Mouse (Mus musculus) midbrain, postnatal 0 days (tissue): Measurements from ENCODE around the gene Pelo. TPM values are rescaled to one million over a fixed set of nuclear protein-coding genes. Genes with fewer than 3 reads are reported as not detected.
A peak's percentile ranks its signal among the peaks of the same experiment; 100 is the strongest.

Experiments
- ATAC-seq: fragments of 200-750 bp; cut with Nextera tagmentation; 2 replicates; pipeline ENCODE4 v1.8.0; 2017; ENCODE audit warnings: moderate number of reproducible peaks, mild to moderate bottlenecking, moderate TSS enrichment, moderate library complexity; ENCODE audit not compliant: low FRiP score
- DNase-seq: peaks from one replicate; pipeline ENCODE4 v3.0.0-alpha.2; 2015; ENCODE audit warnings: low spot score
- H3K27ac ChIP-seq: fragments of 300-500 bp; sonication (generic); 2 replicates; pipeline ENCODE4 v1.5.1; 2014; ENCODE audit warnings: low read depth, mild to moderate bottlenecking, low read length, mixed read lengths
- H3K27me3 ChIP-seq: fragments of 300-500 bp; sonication (generic); 2 replicates; pipeline ENCODE4 v1.6.1; 2014; ENCODE audit warnings: low read length, control low read depth, mixed read lengths; ENCODE audit not compliant: insufficient read depth
- H3K36me3 ChIP-seq: fragments of 300-500 bp; sonication (generic); 2 replicates; pipeline ENCODE4 v1.6.1; 2014; ENCODE audit warnings: low read length, control low read depth, mixed read lengths; ENCODE audit not compliant: insufficient read depth
- H3K4me1 ChIP-seq: fragments of 300-500 bp; sonication (generic); 2 replicates; pipeline ENCODE4 v1.6.1; 2014; ENCODE audit warnings: mild to moderate bottlenecking, control low read depth, antibody characterized with exemption, low read length, mixed read lengths; ENCODE audit not compliant: insufficient read depth
- H3K4me2 ChIP-seq: fragments of 300-500 bp; sonication (generic); 2 replicates; pipeline ENCODE4 v1.6.1; 2014; ENCODE audit warnings: low read depth, mild to moderate bottlenecking, low read length, mixed read lengths; ENCODE audit not compliant: poor library complexity, severe bottlenecking
- H3K4me3 ChIP-seq: fragments of 300-500 bp; sonication (generic); 2 replicates; pipeline ENCODE4 v1.5.1; 2014; ENCODE audit warnings: low read depth, mild to moderate bottlenecking, low read length, moderate library complexity
- H3K9ac ChIP-seq: fragments of 300-500 bp; sonication (generic); replicated peaks from 2 replicates; pipeline ENCODE4 v1.6.1; 2014; ENCODE audit warnings: mild to moderate bottlenecking, low read length, moderate library complexity, mixed read lengths; ENCODE audit not compliant: poor library complexity, severe bottlenecking
- H3K9me3 ChIP-seq: fragments of 300-500 bp; sonication (generic); 2 replicates; pipeline ENCODE4 v1.6.1; 2016; ENCODE audit warnings: low read length, control low read depth
- CTCF ChIP-seq: IDR thresholded peaks from 2 replicates; pipeline ENCODE4 v1.5.1; 2016; ENCODE audit warnings: antibody characterized with exemption, mild to moderate bottlenecking
- WGBS: fragments of 180-500 bp; shearing (Covaris S2); extraction: QIAGEN DNeasy Blood & Tissue Kit; methylation state at CpG from one replicate; pipeline ENCODE4 v1.1.7; 2014; 5-methylcytosine and 5-hydroxymethylcytosine counted together
- polyA plus RNA-seq: library from polyadenylated mRNA; unstranded; fragments of >200 nt; fragmentation: Nextera tagmentation; extraction: Ambion mirVana; gene quantifications from 2 replicates; pipeline ENCODE4 v1.2.1, GENCODE M21; 2015
- total RNA-seq: library from RNA; depleted of rRNA; stranded (reverse); fragments of >200 nt; gene quantifications from 2 replicates; pipeline ENCODE4 v1.2.3, GENCODE M21; 2014

Pelo gene
- total and polyA plus RNA-seq, 2 experiments from 2014 or later: 6.0 to 14.1 TPM

DNA sequence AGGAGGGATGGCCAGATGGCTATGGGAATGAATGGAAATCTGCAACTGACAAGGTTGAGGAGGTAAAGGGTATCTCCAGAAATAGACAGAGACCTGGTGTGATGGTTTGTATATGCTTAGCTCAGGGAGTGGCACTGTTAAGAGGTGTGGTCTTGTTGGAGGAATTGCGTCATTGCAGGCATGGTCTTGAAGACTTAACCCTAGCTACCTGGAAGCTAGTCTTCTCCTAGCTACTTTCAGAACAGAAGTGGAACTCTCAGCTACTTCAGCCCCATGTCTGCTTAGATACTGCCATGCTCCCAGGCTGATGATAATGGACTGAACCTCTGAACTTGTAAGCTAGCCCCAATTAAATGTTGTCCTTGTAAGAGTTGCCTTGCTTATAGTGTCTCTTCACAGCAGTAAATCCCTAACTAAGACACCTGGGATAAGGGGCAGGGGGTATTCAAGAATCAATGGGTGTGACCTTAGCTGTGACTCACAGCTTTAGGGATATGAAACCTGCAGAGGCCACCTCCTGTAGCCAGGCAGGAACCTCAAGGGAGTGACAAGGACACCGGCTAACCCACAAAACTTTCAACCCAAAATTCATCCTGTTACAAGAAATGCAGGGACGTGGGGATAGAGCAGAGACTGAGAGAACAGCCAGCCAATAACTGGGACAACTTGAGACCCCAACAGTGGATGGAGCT lies 27.1 kb upstream of the Pelo start:
- Histone ChIP-seq H3K36me3 (no peaks in the 10 kb centered on the region), H3K4me3 (no peak overlapping the region), H3K27me3 (no peaks in the 10 kb centered on the region), H3K9ac (no peak overlapping the region), H3K9me3 (no peaks in the 10 kb centered on the region), H3K4me2 (no peak overlapping the region), H3K4me1 (no peaks in the 10 kb centered on the region), H3K27ac (no peak overlapping the region)
- DNase-seq: no peak
- 89% methylated on average over 3 of the region's 3 CpGs for WGBS
- TF ChIP-seq CTCF: no peak
- no peak for ATAC-seq

DNA sequence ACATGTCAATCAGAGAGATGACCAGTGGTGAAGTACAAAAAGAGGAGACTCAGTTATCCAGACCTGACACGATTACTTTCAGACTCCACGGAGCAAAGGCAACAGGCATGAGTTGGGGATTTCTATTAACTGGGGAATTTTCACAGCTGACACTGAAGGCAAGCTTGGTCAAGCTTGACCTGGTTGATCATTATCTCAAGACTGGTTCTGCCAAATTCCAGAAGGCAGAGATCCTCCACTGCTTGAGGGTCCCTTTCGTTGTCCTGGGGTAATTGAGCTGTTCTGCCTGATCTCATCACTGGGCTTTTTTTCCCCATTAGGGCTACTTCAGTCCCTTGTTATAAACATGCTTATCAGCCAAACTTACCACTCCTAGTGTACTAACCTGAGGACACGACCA lies 19.6 kb upstream of the Pelo start:
- Histone ChIP-seq H3K4me3 (no peak overlapping the region), H3K4me2 (no peak overlapping the region), H3K27me3 (no peaks in the 10 kb centered on the region), H3K9me3 (no peaks in the 10 kb centered on the region), H3K36me3 (no peaks in the 10 kb centered on the region), H3K9ac (no peak overlapping the region), H3K4me1 (no peaks in the 10 kb centered on the region), H3K27ac (no peak overlapping the region)
- no peak for DNase-seq
- ATAC-seq: no peak
- TF ChIP-seq CTCF: no peak
- 79% methylated on average over 4 of the region's 4 CpGs for WGBS

DNA sequence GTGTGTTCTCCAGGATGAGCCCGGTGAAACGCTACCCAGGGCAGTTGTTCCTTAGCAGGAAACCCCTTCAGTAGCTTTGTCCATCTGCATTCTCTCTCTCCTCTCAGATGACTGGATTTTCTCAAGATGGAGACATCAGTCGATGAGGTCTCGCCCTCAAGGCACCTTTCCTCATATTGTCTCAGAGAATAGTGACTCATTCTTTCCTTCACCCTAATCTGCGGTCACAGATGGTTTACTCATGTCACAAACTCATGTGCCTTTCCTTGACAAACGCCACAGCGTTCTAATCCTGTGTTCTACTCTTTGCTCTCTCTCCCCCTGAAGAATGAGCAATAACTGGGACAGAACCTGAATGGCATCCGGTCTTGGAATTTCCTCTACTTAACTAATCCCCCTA lies 17.4 kb upstream of the Pelo start:
- ATAC-seq (no peak), DNase-seq (no peak)
- no peaks in the 10 kb centered on the region for H3K9me3 ChIP-seq
- no peak overlapping the region for H3K4me3 ChIP-seq
- no peak for TF ChIP-seq CTCF
- no peaks in the 10 kb centered on the region for H3K36me3 ChIP-seq
- WGBS: 80% methylated on average over 8 of the region's 8 CpGs
- H3K9ac ChIP-seq: no peak overlapping the region
- H3K27ac ChIP-seq: no peak overlapping the region
- H3K27me3 ChIP-seq: no peaks in the 10 kb centered on the region
- H3K4me1 ChIP-seq: no peaks in the 10 kb centered on the region
- no peak overlapping the region for H3K4me2 ChIP-seq

DNA sequence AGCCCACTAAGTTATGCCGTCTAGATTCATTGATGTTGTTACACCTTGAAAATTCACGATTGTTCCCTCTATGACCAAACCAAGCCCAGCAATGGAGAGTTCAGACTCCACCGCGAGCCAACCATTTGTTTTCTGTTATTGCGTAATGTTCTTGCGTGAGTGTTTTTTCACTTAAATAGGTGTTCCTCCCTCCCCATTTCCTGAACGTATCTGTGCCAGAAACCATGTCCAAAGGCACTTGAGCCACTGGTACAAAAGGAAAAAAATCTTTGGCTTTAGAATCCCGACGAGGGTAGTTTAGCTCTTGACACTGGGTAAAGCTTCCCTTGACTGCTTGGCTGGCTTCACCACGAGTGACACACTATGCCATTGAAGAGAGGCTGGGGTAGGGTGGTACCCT lies 16.2 kb upstream of the Pelo start:
- no peak for DNase-seq
- Histone ChIP-seq H3K36me3 (no peaks in the 10 kb centered on the region), H3K9ac (no peak overlapping the region), H3K27me3 (peaks cover 4% of the 10 kb centered on the region), H3K4me1 (no peaks in the 10 kb centered on the region), H3K27ac (no peak overlapping the region), H3K4me2 (no peak overlapping the region), H3K4me3 (no peak overlapping the region), H3K9me3 (no peaks in the 10 kb centered on the region)
- 85% methylated on average over 10 of the region's 10 CpGs for WGBS
- no peak for TF ChIP-seq CTCF
- no peak for ATAC-seq

DNA sequence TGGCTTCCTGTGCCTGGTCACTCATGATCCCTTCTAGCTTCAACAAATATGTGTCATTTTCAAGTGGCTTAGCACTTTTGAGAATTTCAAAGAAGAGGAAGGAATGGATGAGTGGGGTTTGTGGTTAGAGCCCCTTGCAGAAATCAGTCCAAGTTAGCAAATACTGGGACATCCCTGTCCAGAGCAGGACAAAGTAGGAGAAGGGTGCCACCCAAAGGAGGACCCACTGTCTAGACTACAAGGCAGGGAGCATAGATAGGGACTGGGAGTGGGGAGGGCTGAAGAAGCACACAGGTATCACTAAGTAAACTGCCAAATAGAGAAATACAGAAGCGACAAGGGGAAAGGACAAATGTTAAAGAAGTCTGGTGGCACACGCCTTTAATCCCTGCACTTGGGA lies 12.8 kb upstream of the Pelo start:
- Histone ChIP-seq H3K9ac (no peak overlapping the region), H3K27me3 (peaks cover 13% of the 10 kb centered on the region), H3K27ac (no peak overlapping the region), H3K36me3 (no peaks in the 10 kb centered on the region), H3K4me1 (no peaks in the 10 kb centered on the region), H3K9me3 (no peaks in the 10 kb centered on the region), H3K4me2 (no peak overlapping the region), H3K4me3 (no peak overlapping the region)
- no peak for DNase-seq
- ATAC-seq: no peak
- WGBS: 92% methylated on average over 2 of the region's 2 CpGs
- no peak for TF ChIP-seq CTCF

DNA sequence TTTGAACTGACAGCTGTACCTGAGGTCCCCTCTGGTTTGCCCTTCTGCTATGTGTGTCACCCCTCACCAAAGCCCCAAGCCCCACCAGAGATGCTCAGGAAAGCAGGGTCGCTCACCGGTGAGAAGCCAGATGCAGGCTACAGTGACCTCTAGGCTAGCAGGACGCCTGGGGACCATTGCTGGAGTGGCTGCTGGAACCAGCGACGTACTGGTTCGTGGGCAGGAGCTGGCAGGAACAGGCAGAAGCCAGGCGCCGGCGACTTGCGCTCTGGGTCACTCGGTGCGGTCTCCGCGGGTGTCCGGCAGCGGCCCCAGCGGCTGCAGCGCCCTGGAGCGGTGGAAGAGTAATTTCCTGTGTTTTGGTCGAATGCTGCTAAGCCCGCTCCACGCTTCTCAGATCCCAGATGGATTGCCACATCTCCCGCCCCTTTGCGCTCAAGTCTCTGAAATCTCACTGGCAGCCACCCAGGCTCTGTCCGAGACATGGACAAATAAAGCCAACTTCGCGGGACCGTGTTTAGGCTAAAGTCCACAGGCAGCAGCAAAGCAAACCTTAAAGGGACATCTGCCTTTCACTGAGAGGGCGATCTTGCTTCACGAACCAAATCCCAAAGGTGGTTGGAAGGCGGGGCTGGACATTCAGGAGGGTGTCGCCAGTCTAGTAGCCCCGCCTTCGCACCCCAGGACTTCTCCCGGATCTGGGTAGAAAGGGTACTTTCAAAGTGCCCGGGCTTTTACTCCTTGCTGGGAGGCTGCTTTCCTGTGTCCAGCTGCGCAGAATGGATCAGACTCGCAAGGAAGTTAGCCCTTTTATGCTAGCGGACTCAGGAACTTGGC lies 11.6 kb upstream of the Pelo start, which contains the start of the genes Gm49395 and Itga1:
TSS of gene Gm49395 (minus strand) at position 567 of the 837 bp plus-strand sequence.
TSS of gene Itga1 (minus strand) at position 610 of the 837 bp plus-strand sequence.
- peak within 1 kb of the TSS; percentile 47; the same call in 1 of the 2 replicates for H3K27ac ChIP-seq
- no peak for TF ChIP-seq CTCF
- under 1% methylated on average over 39 of the region's 39 CpGs for WGBS

More for the DNA sequence above, 11.6 kb upstream of the Pelo start, which contains the start of the genes Gm49395 and Itga1:
- Histone ChIP-seq H3K9ac (peak within 1 kb of the TSS; percentile 59), H3K36me3 (no peaks in the 10 kb centered on the region), H3K27me3 (peaks cover 13% of the 10 kb centered on the region), H3K9me3 (no peaks in the 10 kb centered on the region), H3K4me3 (peak within 1 kb of the TSS; percentile 49), H3K4me2 (peak within 1 kb of the TSS; percentile 94), H3K4me1 (no peaks in the 10 kb centered on the region)
- peak; percentile 56 for DNase-seq
- peak; percentile 44 for ATAC-seq
